Mouse (Mus musculus): ENCODE data around the gene Gm26992. TPM values are rescaled to one million over a fixed set of nuclear protein-coding genes. Genes with fewer than 3 reads are reported as not detected.
A peak's percentile ranks its signal among the peaks of the same experiment; 100 is the strongest.

The Gm26992 gene
- polyA plus RNA-seq, 1 experiment: not detected

DNA sequence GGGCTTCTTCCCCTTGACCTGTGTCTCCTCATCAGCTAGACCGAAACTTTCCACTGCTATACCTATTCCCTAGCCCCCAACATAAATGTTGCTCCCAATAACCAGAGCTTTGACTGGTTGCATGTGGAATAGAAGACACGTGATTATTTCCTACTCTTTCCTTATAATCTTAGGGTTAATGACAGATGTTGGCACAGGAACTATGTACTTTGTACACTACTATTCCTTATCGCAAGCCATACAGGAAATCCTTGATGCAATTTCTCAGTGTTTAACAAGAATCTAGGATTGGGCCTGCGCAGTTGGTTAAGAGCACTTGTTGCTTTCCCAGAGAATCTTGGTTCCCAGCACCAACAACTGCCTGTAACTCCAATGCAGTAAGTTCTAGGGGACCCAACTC, 86.4 kb downstream of the Gm26992 start:
- DNase-seq: no peak
- TF ChIP-seq CTCF (conservative IDR thresholded peaks at IDR 0.05; ENCODE audit: insufficient read depth, insufficient read length, low read depth, low read length) (no peak), POLR2A (IDR thresholded peaks at IDR 0.05; ENCODE audit: low read depth, low read length) (no peak)

DNA sequence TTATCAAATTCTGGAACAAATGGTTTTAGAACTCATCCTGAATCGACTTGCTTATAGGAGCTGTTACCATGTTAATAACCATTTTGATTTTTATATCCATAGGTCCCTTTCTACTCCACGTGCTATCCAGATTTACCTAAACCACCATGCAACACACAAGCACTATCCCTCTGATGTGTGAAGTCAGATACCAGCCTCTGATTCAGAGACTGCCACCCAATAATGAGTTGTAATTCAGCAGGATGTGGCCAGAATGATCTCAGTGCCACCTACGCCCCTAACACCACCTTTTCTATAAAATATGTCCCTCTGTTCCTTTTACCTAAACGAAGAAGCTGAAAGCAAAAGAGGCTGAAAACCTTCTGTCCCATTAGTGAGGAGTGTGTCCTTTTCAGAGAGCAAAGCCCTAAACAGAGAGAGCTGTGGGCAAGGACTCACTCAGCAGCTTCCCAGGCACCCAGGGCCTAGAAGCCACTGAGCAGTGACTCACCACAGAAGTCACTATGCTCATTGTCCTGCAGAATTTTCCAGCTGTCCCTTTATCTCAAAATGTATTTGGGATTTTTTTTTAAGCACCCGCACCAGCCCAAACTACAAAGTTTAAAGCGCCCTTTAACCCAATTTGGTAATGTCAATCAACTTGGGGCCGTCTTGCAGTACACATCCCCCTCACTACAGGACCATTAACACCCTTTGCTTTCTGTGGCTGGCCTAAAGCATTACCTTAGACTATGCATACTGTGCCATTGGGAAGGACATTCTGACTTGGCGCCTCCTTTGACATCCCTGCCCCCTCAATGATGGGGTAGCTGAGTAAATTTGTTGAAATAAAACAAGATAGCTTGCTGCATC, 87.6 kb downstream of the Gm26992 start:
- DNase-seq: no peak
- no peak for TF ChIP-seq POLR2A (IDR thresholded peaks at IDR 0.05; ENCODE audit: low read depth, low read length)
- no peak for TF ChIP-seq CTCF (conservative IDR thresholded peaks at IDR 0.05; ENCODE audit: insufficient read depth, insufficient read length, low read depth, low read length)
- H3K4me3 ChIP-seq (ENCODE audit: insufficient read depth, low read depth, low read length): no peak overlapping the region
- H3K27ac ChIP-seq (ENCODE audit: insufficient read depth, low read depth, low read length): no peak overlapping the region
- no peaks in the 10 kb centered on the region for H3K36me3 ChIP-seq (ENCODE audit: control insufficient read depth, insufficient read depth, low read length)
- H3K27me3 ChIP-seq (replicated peaks; ENCODE audit: control insufficient read depth, insufficient read depth, low read length): no peaks in the 10 kb centered on the region
- 79% methylated on average over 8 of the region's 8 CpGs for WGBS
- H3K4me1 ChIP-seq (ENCODE audit: control insufficient read depth, insufficient read depth, low read length): no peaks in the 10 kb centered on the region

More for the DNA sequence above, 86.4 kb downstream of the Gm26992 start:
- Histone ChIP-seq H3K27me3 (replicated peaks; ENCODE audit: control insufficient read depth, insufficient read depth, low read length) (no peaks in the 10 kb centered on the region), H3K36me3 (ENCODE audit: control insufficient read depth, insufficient read depth, low read length) (no peaks in the 10 kb centered on the region), H3K27ac (ENCODE audit: insufficient read depth, low read depth, low read length) (no peak overlapping the region), H3K4me1 (ENCODE audit: control insufficient read depth, insufficient read depth, low read length) (no peaks in the 10 kb centered on the region), H3K4me3 (ENCODE audit: insufficient read depth, low read depth, low read length) (no peak overlapping the region)
- 79% methylated on average over 4 of the region's 4 CpGs for WGBS

DNA sequence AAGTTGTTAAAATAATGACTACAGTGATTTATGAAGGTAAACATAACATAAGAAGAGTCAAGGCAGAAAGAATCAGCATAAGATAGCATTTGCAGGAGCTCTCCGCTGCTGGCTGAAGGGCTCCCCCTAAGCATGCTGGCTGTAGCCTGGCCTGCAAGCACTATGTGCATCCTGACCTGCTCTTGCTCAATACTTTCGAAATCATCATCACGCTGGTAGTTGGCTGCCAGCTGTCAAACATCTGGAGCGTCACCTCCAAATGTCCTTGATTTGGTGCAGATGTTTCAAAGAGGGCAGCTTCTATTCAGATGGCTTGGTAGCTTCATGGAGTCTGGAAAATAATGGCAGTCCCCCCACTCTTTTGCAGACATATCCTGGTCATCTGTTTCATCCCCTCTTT, 93.0 kb downstream of the Gm26992 start:
- TF ChIP-seq CTCF (conservative IDR thresholded peaks at IDR 0.05; ENCODE audit: insufficient read depth, insufficient read length, low read depth, low read length) (no peak; the same call in 1 of the 2 replicates), POLR2A (IDR thresholded peaks at IDR 0.05; ENCODE audit: low read depth, low read length) (no peak)
- Histone ChIP-seq H3K27ac (ENCODE audit: insufficient read depth, low read depth, low read length) (no peak overlapping the region), H3K4me1 (ENCODE audit: control insufficient read depth, insufficient read depth, low read length) (no peaks in the 10 kb centered on the region), H3K36me3 (ENCODE audit: control insufficient read depth, insufficient read depth, low read length) (no peaks in the 10 kb centered on the region), H3K27me3 (replicated peaks; ENCODE audit: control insufficient read depth, insufficient read depth, low read length) (no peaks in the 10 kb centered on the region), H3K4me3 (ENCODE audit: insufficient read depth, low read depth, low read length) (no peak overlapping the region)
- 65% methylated on average over 4 of the region's 4 CpGs for WGBS
- no peak for DNase-seq

DNA sequence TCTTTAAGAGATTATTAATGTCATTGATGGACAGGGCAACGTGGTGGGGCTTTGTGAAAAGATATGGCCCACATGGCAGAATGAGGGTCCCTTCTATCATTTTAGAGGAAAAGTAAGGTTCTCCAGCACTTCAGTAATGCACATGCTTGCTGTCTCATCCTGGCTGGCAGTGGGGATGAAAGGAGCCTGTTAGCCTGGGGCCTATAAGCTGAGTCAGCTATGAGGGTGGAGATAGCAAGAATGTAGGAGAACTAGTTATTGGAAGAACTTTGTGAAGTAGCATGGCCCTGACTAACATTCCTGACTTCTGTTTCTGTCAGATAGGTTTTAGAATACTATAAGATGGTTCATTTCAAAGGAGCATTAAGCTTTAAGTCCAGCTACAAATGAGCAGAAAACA, 93.5 kb downstream of the Gm26992 start:
- H3K36me3 ChIP-seq (ENCODE audit: control insufficient read depth, insufficient read depth, low read length): no peaks in the 10 kb centered on the region
- no peak for DNase-seq
- no peak overlapping the region for H3K4me3 ChIP-seq (ENCODE audit: insufficient read depth, low read depth, low read length)
- no peak overlapping the region for H3K27ac ChIP-seq (ENCODE audit: insufficient read depth, low read depth, low read length)
- no peaks in the 10 kb centered on the region for H3K27me3 ChIP-seq (replicated peaks; ENCODE audit: control insufficient read depth, insufficient read depth, low read length)
- no peaks in the 10 kb centered on the region for H3K4me1 ChIP-seq (ENCODE audit: control insufficient read depth, insufficient read depth, low read length)
- WGBS: 84% methylated on average over 1 of the region's 1 CpGs
- TF ChIP-seq CTCF (conservative IDR thresholded peaks at IDR 0.05; ENCODE audit: insufficient read depth, insufficient read length, low read depth, low read length) (no peak), POLR2A (IDR thresholded peaks at IDR 0.05; ENCODE audit: low read depth, low read length) (no peak)

DNA sequence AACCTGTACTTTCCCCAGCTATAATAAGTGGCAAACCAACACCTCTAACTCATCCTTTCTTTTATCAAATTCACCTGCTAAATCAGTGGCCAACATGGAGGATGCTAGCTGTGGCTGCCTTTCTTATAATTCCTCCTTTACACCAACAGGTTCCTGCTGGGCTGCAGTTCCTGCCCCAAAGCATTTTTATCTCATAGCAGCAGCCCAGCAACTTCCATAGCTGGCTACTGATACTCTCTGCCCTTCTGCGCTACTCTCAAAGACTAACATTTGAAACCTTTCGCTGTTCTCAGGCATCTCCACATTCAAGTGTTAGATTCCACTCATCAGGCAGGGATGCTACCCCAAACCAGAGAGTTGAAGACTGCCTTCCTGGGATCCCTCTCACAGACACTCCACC, 97.0 kb downstream of the Gm26992 start:
- no peak for DNase-seq
- TF ChIP-seq CTCF (conservative IDR thresholded peaks at IDR 0.05; ENCODE audit: insufficient read depth, insufficient read length, low read depth, low read length): no peak
- TF ChIP-seq POLR2A (IDR thresholded peaks at IDR 0.05; ENCODE audit: low read depth, low read length): no peak
- no peaks in the 10 kb centered on the region for H3K36me3 ChIP-seq (ENCODE audit: control insufficient read depth, insufficient read depth, low read length)
- H3K4me3 ChIP-seq (ENCODE audit: insufficient read depth, low read depth, low read length): no peak overlapping the region
- 92% methylated on average over 2 of the region's 2 CpGs for WGBS
- no peak overlapping the region for H3K27ac ChIP-seq (ENCODE audit: insufficient read depth, low read depth, low read length)
- no peaks in the 10 kb centered on the region for H3K4me1 ChIP-seq (ENCODE audit: control insufficient read depth, insufficient read depth, low read length)
- H3K27me3 ChIP-seq (replicated peaks; ENCODE audit: control insufficient read depth, insufficient read depth, low read length): no peaks in the 10 kb centered on the region

DNA sequence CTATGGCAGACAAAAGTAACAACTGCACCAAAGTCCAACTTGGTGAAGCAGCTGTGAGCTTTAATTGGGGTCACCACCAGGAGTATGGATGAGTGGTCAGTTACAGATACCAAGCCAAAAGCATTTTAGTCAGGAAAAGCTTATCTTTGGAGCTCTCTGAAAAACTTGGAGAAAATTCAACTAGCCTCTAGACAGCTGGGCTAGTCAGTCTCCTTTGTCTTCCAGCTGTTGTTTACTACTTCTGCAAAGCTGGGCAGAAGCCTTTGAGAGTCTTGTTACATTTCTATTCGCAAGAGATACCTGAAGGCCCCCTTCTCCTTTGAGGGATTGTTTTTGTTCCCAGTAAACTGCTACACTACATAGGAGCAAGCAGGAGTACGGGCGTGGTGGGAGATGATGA, 97.7 kb downstream of the Gm26992 start:
- no peak for DNase-seq
- WGBS: 87% methylated on average over 3 of the region's 3 CpGs

DNA sequence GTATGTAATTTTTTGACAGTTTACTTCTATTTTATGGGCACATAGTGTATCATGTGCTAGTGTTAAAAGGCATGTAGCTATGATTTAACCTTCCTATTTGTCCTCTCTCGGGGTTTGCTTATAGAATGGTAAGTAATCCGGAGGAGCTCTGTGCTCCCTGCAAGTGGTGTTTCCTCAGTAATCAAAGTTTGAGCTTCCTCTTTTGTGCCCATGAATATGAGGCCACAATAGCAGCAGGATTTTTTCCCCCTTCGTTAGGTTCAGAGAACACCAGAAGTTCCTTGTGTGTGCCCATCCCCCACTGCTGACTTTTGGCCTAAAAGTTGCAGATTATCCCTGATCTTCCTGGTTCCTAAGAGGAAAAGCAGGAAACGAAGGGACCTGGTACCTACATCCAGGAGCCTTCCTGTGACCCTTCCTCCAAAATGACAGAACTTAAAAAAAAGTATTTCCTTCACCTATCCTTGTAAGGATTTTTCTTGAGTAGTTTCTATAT, 99.5 kb downstream of the Gm26992 start:
- H3K36me3 ChIP-seq (ENCODE audit: control insufficient read depth, insufficient read depth, low read length): no peaks in the 10 kb centered on the region
- H3K4me1 ChIP-seq (ENCODE audit: control insufficient read depth, insufficient read depth, low read length): no peaks in the 10 kb centered on the region
- DNase-seq: peak; percentile 16
- no peak overlapping the region for H3K4me3 ChIP-seq (ENCODE audit: insufficient read depth, low read depth, low read length)
- no peaks in the 10 kb centered on the region for H3K27me3 ChIP-seq (replicated peaks; ENCODE audit: control insufficient read depth, insufficient read depth, low read length)
- TF ChIP-seq POLR2A (IDR thresholded peaks at IDR 0.05; ENCODE audit: low read depth, low read length) (no peak), CTCF (conservative IDR thresholded peaks at IDR 0.05; ENCODE audit: insufficient read depth, insufficient read length, low read depth, low read length) (no peak)
- no peak overlapping the region for H3K27ac ChIP-seq (ENCODE audit: insufficient read depth, low read depth, low read length)
- WGBS: 56% methylated on average over 4 of the region's 4 CpGs

More for the DNA sequence above, 97.7 kb downstream of the Gm26992 start:
- Histone ChIP-seq H3K4me3 (ENCODE audit: insufficient read depth, low read depth, low read length) (no peak overlapping the region), H3K27ac (ENCODE audit: insufficient read depth, low read depth, low read length) (no peak overlapping the region), H3K27me3 (replicated peaks; ENCODE audit: control insufficient read depth, insufficient read depth, low read length) (no peaks in the 10 kb centered on the region), H3K36me3 (ENCODE audit: control insufficient read depth, insufficient read depth, low read length) (no peaks in the 10 kb centered on the region), H3K4me1 (ENCODE audit: control insufficient read depth, insufficient read depth, low read length) (no peaks in the 10 kb centered on the region)
- TF ChIP-seq CTCF (conservative IDR thresholded peaks at IDR 0.05; ENCODE audit: insufficient read depth, insufficient read length, low read depth, low read length) (no peak), POLR2A (IDR thresholded peaks at IDR 0.05; ENCODE audit: low read depth, low read length) (no peak)
